In genomic region chr6:52507946-52508345, GRCm38 (mm10) we compare ENCODE assay signal across 19 mouse cellular contexts.
A peak's percentile ranks its signal among the peaks of the same experiment; 100 is the strongest.
DNase-seq lines count a peak whose midpoint lies in the region; ATAC-seq and TF ChIP-seq lines count a peak whose summit lies in the region.
"Had no signal": no experiment of that assay in that cellular context is flagged by ENCODE, and none has a peak within 500 bp of the region (broad histone marks: within the 10 kb centered on the region; RNA-seq: fewer than 3 reads in every experiment).

No protein-coding gene starts in this region.

- no peaks in the 10 kb centered on the region for H3K36me3 ChIP-seq in lung, postnatal 0 days (ENCODE audit: insufficient read depth, low read length)
- H3K36me3 ChIP-seq: embryonic facial prominence, embryonic 13.5 days; embryonic facial prominence, embryonic 15.5 days; forebrain, embryonic 10.5 days; forebrain, embryonic 12.5 days had no signal

- no peaks in the 10 kb centered on the region for H3K4me1 ChIP-seq in lung, postnatal 0 days (ENCODE audit: insufficient read depth, low read depth, low read length)
- peaks cover 22% of the 10 kb centered on the region for H3K4me1 ChIP-seq in brown adipose tissue, adult 24 weeks (ENCODE audit: control insufficient read depth, insufficient read depth, insufficient read length, low read length)
- H3K4me1 ChIP-seq: embryonic facial prominence, embryonic 13.5 days; forebrain, embryonic 12.5 days had no signal

- H3K4me2 ChIP-seq in lung, postnatal 0 days (replicated peaks; ENCODE audit: low read depth, low read length): no peak overlapping the region
- H3K4me2 ChIP-seq: embryonic facial prominence, embryonic 13.5 days; embryonic facial prominence, embryonic 15.5 days; forebrain, embryonic 12.5 days had no signal

- 50% methylated on average over 7 of the region's 7 CpGs for WGBS in lung, postnatal 0 days

- no peak overlapping the region for H3K4me3 ChIP-seq in lung, postnatal 0 days (ENCODE audit: low read depth, low read length)
- no peak overlapping the region for H3K4me3 ChIP-seq in brown adipose tissue, adult 24 weeks (ENCODE audit: insufficient read depth, low read depth, low read length)
- H3K4me3 ChIP-seq: embryonic facial prominence, embryonic 13.5 days; embryonic facial prominence, embryonic 15.5 days; erythroblast, embryonic 14.5 days; forebrain, embryonic 10.5 days; forebrain, embryonic 12.5 days had no signal

- peak; percentile 64 for DNase-seq in heart, adult 11 months
- DNase-seq in heart, postnatal 36 days: no peak
- DNase-seq in lung, postnatal 0 days (ENCODE audit: low spot score): no peak
- DNase-seq in lung, postnatal 10 days: no peak
- no peak for DNase-seq in cerebellum, adult 11 months
- DNase-seq: adrenal gland, adult 2 months; adrenal gland, postnatal 10 days; adrenal gland, postnatal 25 days; cerebellum, adult 18-20 months; cerebellum, adult 8-10 months; cerebellum, postnatal 36 days; embryo, embryonic 11 days had no signal

- intact Hi-C loops in heart, postnatal 36 days (cut with DNase I): loop anchor here (5.0 kb wide), 1 partner anchor 69 kb away; no protein-coding TSS in a partner anchor

- no peaks in the 10 kb centered on the region for H3K27me3 ChIP-seq in lung, postnatal 0 days (replicated peaks; ENCODE audit: insufficient read depth, low read length)
- H3K27me3 ChIP-seq: embryonic facial prominence, embryonic 13.5 days; embryonic facial prominence, embryonic 15.5 days had no signal

- no peaks in the 10 kb centered on the region for H3K9me3 ChIP-seq in lung, postnatal 0 days (ENCODE audit: low read length)
- H3K9me3 ChIP-seq: embryonic facial prominence, embryonic 13.5 days; embryonic facial prominence, embryonic 15.5 days; forebrain, embryonic 10.5 days; forebrain, embryonic 12.5 days had no signal

- no peak overlapping the region for H3K9ac ChIP-seq in lung, postnatal 0 days (replicated peaks; ENCODE audit: low read depth)
- H3K9ac ChIP-seq: embryonic facial prominence, embryonic 13.5 days; embryonic facial prominence, embryonic 15.5 days; forebrain, embryonic 12.5 days had no signal

- TF ChIP-seq EP300 in lung, postnatal 0 days (IDR thresholded peaks at IDR 0.05): peak; percentile 71

- ATAC-seq in lung, postnatal 0 days: peak; percentile 42
- ATAC-seq: forebrain, embryonic 14.5 days had no signal

- H3K27ac ChIP-seq in lung, postnatal 0 days (ENCODE audit: low read length): no peak overlapping the region
- H3K27ac ChIP-seq in brown adipose tissue, adult 24 weeks (replicated peaks; ENCODE audit: low read depth, low read length): peak overlapping the region; percentile 30; the same call in 1 of the 2 replicates
- H3K27ac ChIP-seq: embryonic facial prominence, embryonic 13.5 days; embryonic facial prominence, embryonic 15.5 days; forebrain, embryonic 10.5 days; forebrain, embryonic 12.5 days had no signal

- no peak for TF ChIP-seq CTCF in lung, postnatal 0 days (IDR thresholded peaks at IDR 0.05)
